Mouse (Mus musculus): ENCODE measurements at regions not wholly inside any gene's neighbourhood (a gene's known extent, or its start where the extent isn't known, plus 50 kb on each side); places are given as distances from the start of the nearest gene placed in this dataset.

- DNase-seq (ENCODE audit: low read depth): no peak
Measured at GRCm38 (mm10) chr6:141027787-141028186, 221.3 kb upstream of the Pde3a start.

GRCm38 (mm10) chr6:141034824-141035223 lies 214.2 kb upstream of the Pde3a start:
- no peak for DNase-seq (ENCODE audit: low read depth)

- DNase-seq (ENCODE audit: low read depth): no peak
Measured at GRCm38 (mm10) chr6:141041358-141041757, 207.7 kb upstream of the Pde3a start.

GRCm38 (mm10) chr6:141041781-141042625 lies 207.1 kb upstream of the Pde3a start:
- DNase-seq (ENCODE audit: low read depth): peak; percentile 58

- no peak for DNase-seq (ENCODE audit: low read depth)
Measured at GRCm38 (mm10) chr6:141048271-141048670, 200.8 kb upstream of the Pde3a start.

GRCm38 (mm10) chr6:141050038-141050684 lies 198.9 kb upstream of the Pde3a start:
- no peak for DNase-seq (ENCODE audit: low read depth)

GRCm38 (mm10) chr6:141054026-141054425 lies 195.0 kb upstream of the Pde3a start:
- no peak for DNase-seq (ENCODE audit: low read depth)

GRCm38 (mm10) chr6:141059250-141059916 lies 189.7 kb upstream of the Pde3a start:
- DNase-seq (ENCODE audit: low read depth): no peak

- no peak for DNase-seq (ENCODE audit: low read depth)
Measured at GRCm38 (mm10) chr6:141065724-141066123, 183.3 kb upstream of the Pde3a start.

- no peak for DNase-seq (ENCODE audit: low read depth)
Measured at GRCm38 (mm10) chr6:141068861-141069467, 180.1 kb upstream of the Pde3a start.

GRCm38 (mm10) chr6:141069896-141070295 lies 179.2 kb upstream of the Pde3a start:
- DNase-seq (ENCODE audit: low read depth): no peak

- DNase-seq (ENCODE audit: low read depth): no peak
Measured at GRCm38 (mm10) chr6:141071507-141071906, 177.6 kb upstream of the Pde3a start.

- peak; percentile 25 for DNase-seq (ENCODE audit: low read depth)
Measured at GRCm38 (mm10) chr6:141091076-141091780, 157.8 kb upstream of the Pde3a start.

GRCm38 (mm10) chr6:141091781-141092140 lies 157.3 kb upstream of the Pde3a start:
- no peak for DNase-seq (ENCODE audit: low read depth)

- DNase-seq (ENCODE audit: low read depth): no peak
Measured at GRCm38 (mm10) chr6:141097338-141098122, 151.5 kb upstream of the Pde3a start.

- DNase-seq (ENCODE audit: low read depth): no peak
Measured at GRCm38 (mm10) chr6:141118287-141118686, 130.8 kb upstream of the Pde3a start.

- no peak for DNase-seq (ENCODE audit: low read depth)
Measured at GRCm38 (mm10) chr6:141126614-141127396, 122.3 kb upstream of the Pde3a start.

- DNase-seq (ENCODE audit: low read depth): no peak
Measured at GRCm38 (mm10) chr6:141129596-141129995, 119.5 kb upstream of the Pde3a start.

- DNase-seq (ENCODE audit: low read depth): peak; percentile 29
Measured at GRCm38 (mm10) chr6:141134176-141134575, 114.9 kb upstream of the Pde3a start.

- DNase-seq (ENCODE audit: low read depth): no peak
Measured at GRCm38 (mm10) chr6:141136664-141137375, 112.2 kb upstream of the Pde3a start.

Measured in fibroblast of lung, adult 2 months (primary cell).